In genomic region chr10:90751889-90752288, GRCm38 (mm10) we compare ENCODE assay signal across 21 mouse cellular contexts.
DNase-seq lines count a peak whose midpoint lies in the region; ATAC-seq lines count a peak whose summit lies in the region.
"Had no signal": no experiment of that assay in that cellular context is flagged by ENCODE, and none has a peak within 500 bp of the region (broad histone marks: within the 10 kb centered on the region; RNA-seq: fewer than 3 reads in every experiment).

No protein-coding gene starts in this region.

- no peak overlapping the region for H3K4me2 ChIP-seq in hindbrain, embryonic 13.5 days
- H3K4me2 ChIP-seq in neural tube, embryonic 13.5 days: no peak overlapping the region
- no peak overlapping the region for H3K4me2 ChIP-seq in kidney, embryonic 14.5 days (replicated peaks; ENCODE audit: low read depth, low read length)
- H3K4me2 ChIP-seq: heart, embryonic 13.5 days; intestine, embryonic 15.5 days; kidney, embryonic 15.5 days; stomach, embryonic 15.5 days had no signal

- H3K36me3 ChIP-seq in hindbrain, embryonic 13.5 days: no peaks in the 10 kb centered on the region
- H3K36me3 ChIP-seq in hindbrain, embryonic 10.5 days: no peaks in the 10 kb centered on the region
- no peaks in the 10 kb centered on the region for H3K36me3 ChIP-seq in neural tube, embryonic 13.5 days
- no peaks in the 10 kb centered on the region for H3K36me3 ChIP-seq in kidney, embryonic 14.5 days (ENCODE audit: control insufficient read depth, insufficient read depth, low read length)
- H3K36me3 ChIP-seq: embryonic facial prominence, embryonic 10.5 days; heart, embryonic 13.5 days; intestine, embryonic 15.5 days; kidney, embryonic 15.5 days; limb, embryonic 10.5 days; stomach, embryonic 15.5 days had no signal

- no peak overlapping the region for H3K9ac ChIP-seq in hindbrain, embryonic 13.5 days
- 0 out of 2 replicates have a peak overlapping the region, but pooled peaks have one; percentile 34 for H3K9ac ChIP-seq in neural tube, embryonic 13.5 days
- H3K9ac ChIP-seq in kidney, embryonic 14.5 days (ENCODE audit: low read depth, low read length): no peak overlapping the region
- H3K9ac ChIP-seq: heart, embryonic 13.5 days; intestine, embryonic 15.5 days; kidney, embryonic 15.5 days; liver, postnatal 0 days; stomach, embryonic 15.5 days had no signal

- H3K4me3 ChIP-seq in hindbrain, embryonic 13.5 days: no peak overlapping the region
- H3K4me3 ChIP-seq in hindbrain, embryonic 10.5 days: no peak overlapping the region
- no peak overlapping the region for H3K4me3 ChIP-seq in neural tube, embryonic 13.5 days
- no peak overlapping the region for H3K4me3 ChIP-seq in kidney, embryonic 14.5 days (ENCODE audit: low read length)
- H3K4me3 ChIP-seq: embryonic facial prominence, embryonic 10.5 days; gastrocnemius, adult 2 months; heart, embryonic 13.5 days; intestine, embryonic 15.5 days; kidney, embryonic 15.5 days; limb, embryonic 10.5 days; stomach, embryonic 15.5 days had no signal

- WGBS in hindbrain, embryonic 13.5 days: 59% methylated on average over 5 of the region's 5 CpGs
- WGBS in hindbrain, embryonic 10.5 days: 81% methylated on average over 5 of the region's 5 CpGs
- 62% methylated on average over 5 of the region's 5 CpGs for WGBS in neural tube, embryonic 13.5 days
- 70% methylated on average over 5 of the region's 5 CpGs for WGBS in kidney, embryonic 14.5 days

- H3K4me1 ChIP-seq in hindbrain, embryonic 13.5 days (replicated peaks): peaks cover 9% of the 10 kb centered on the region; the same call in 1 of the 2 replicates
- no peaks in the 10 kb centered on the region for H3K4me1 ChIP-seq in hindbrain, embryonic 10.5 days (replicated peaks)
- H3K4me1 ChIP-seq in neural tube, embryonic 13.5 days (replicated peaks): peaks cover 17% of the 10 kb centered on the region; the same call in 1 of the 2 replicates
- no peaks in the 10 kb centered on the region for H3K4me1 ChIP-seq in kidney, embryonic 14.5 days (ENCODE audit: control insufficient read depth, insufficient read depth, low read length)
- H3K4me1 ChIP-seq: embryonic facial prominence, embryonic 10.5 days; heart, embryonic 13.5 days; intestine, embryonic 15.5 days; kidney, embryonic 15.5 days; limb, embryonic 10.5 days; stomach, embryonic 15.5 days had no signal

- no peaks in the 10 kb centered on the region for H3K9me3 ChIP-seq in hindbrain, embryonic 13.5 days
- H3K9me3 ChIP-seq in hindbrain, embryonic 10.5 days: no peaks in the 10 kb centered on the region
- H3K9me3 ChIP-seq in neural tube, embryonic 13.5 days: no peaks in the 10 kb centered on the region
- H3K9me3 ChIP-seq in kidney, embryonic 14.5 days (ENCODE audit: control insufficient read depth, low read length): no peaks in the 10 kb centered on the region
- H3K9me3 ChIP-seq: embryonic facial prominence, embryonic 10.5 days; intestine, embryonic 15.5 days; kidney, embryonic 15.5 days; limb, embryonic 10.5 days; stomach, embryonic 15.5 days had no signal

- peak overlapping the region; percentile 62 for H3K27ac ChIP-seq in hindbrain, embryonic 13.5 days
- H3K27ac ChIP-seq in hindbrain, embryonic 10.5 days: no peak overlapping the region
- H3K27ac ChIP-seq in neural tube, embryonic 13.5 days (replicated peaks): peak overlapping the region; percentile 46; the same call in 1 of the 2 replicates
- H3K27ac ChIP-seq in kidney, embryonic 14.5 days (ENCODE audit: low read depth, low read length): no peak overlapping the region
- H3K27ac ChIP-seq: embryonic facial prominence, embryonic 10.5 days; gastrocnemius, adult 2 months; heart, embryonic 13.5 days; intestine, embryonic 15.5 days; kidney, embryonic 15.5 days; limb, embryonic 10.5 days; stomach, embryonic 15.5 days had no signal

- peak; percentile 53 to 57 for DNase-seq in cerebellum, postnatal 10 days
- DNase-seq in hindbrain, embryonic 10.5 days (ENCODE audit: low spot score): no peak
- no peak for DNase-seq in neural tube, embryonic 10.5 days (ENCODE audit: extremely low spot score, low spot score)
- DNase-seq in adrenal gland, adult (ENCODE audit: inconsistent age in 2 of 2, low spot score in 1 of 2): no peak
- DNase-seq: adrenal gland, postnatal 10 days; cerebellum, adult 18-20 months; gastrocnemius, adult 2 months; liver, postnatal 0 days; lung, postnatal 10 days; thymus, adult 18-20 months; thymus, postnatal 4 days had no signal

- no peaks in the 10 kb centered on the region for H3K27me3 ChIP-seq in hindbrain, embryonic 13.5 days
- no peaks in the 10 kb centered on the region for H3K27me3 ChIP-seq in hindbrain, embryonic 10.5 days (ENCODE audit: insufficient read depth, poor library complexity, severe bottlenecking)
- H3K27me3 ChIP-seq in neural tube, embryonic 13.5 days: no peaks in the 10 kb centered on the region
- H3K27me3 ChIP-seq in kidney, embryonic 14.5 days (ENCODE audit: control insufficient read depth, insufficient read depth, low read length): no peaks in the 10 kb centered on the region
- H3K27me3 ChIP-seq: heart, embryonic 13.5 days; intestine, embryonic 15.5 days; kidney, embryonic 15.5 days; stomach, embryonic 15.5 days had no signal

- no peak for ATAC-seq in cerebellum, adult (ENCODE audit: insufficient number of reproducible peaks, low FRiP score, low TSS enrichment)
- ATAC-seq in hindbrain, embryonic 13.5 days (ENCODE audit: low FRiP score): no peak
- ATAC-seq in neural tube, embryonic 13.5 days (ENCODE audit: low read depth): no peak
- no peak for ATAC-seq in kidney, embryonic 14.5 days (ENCODE audit: low FRiP score, low TSS enrichment)
- ATAC-seq: intestine, embryonic 15.5 days; liver, postnatal 0 days had no signal

Comparison
In these comparisons a context has a peak if more than half of its experiments do, and no peak if none do; other contexts are left out.
1. H3K27ac ChIP-seq: peak in hindbrain, embryonic 13.5 days (single experiment) and neural tube, embryonic 13.5 days (single experiment); none in hindbrain, embryonic 10.5 days (single experiment) and kidney, embryonic 14.5 days (single experiment).
2. DNase-seq: peak in cerebellum, postnatal 10 days (2 of 2); none in hindbrain, embryonic 10.5 days (single experiment), neural tube, embryonic 10.5 days (single experiment) and adrenal gland, adult (0 of 2).